Mouse (Mus musculus) c-Kit-positive CD71-positive TER-119-negative erythroid progenitor cells, embryonic 14.5 days (primary cell): ENCODE measurements around the gene B3gat3.

ENCODE experiments used
- DNase-seq: peaks from one replicate; pipeline ENCODE4 v3.0.0-alpha.2; 2013; ENCODE audit warnings: low read depth

Gene B3gat3

GRCm38 (mm10) chr19:8897865-8898495 is 22.2 kb upstream of the B3gat3 start, which contains the start of gene Ganab:
Gene Ganab (plus strand): TSS chr19:8898071.
- peak; percentile 96 for DNase-seq

- no peak for DNase-seq
Observed at GRCm38 (mm10) chr19:8898576-8898975, 21.6 kb upstream of the B3gat3 start.

DNA sequence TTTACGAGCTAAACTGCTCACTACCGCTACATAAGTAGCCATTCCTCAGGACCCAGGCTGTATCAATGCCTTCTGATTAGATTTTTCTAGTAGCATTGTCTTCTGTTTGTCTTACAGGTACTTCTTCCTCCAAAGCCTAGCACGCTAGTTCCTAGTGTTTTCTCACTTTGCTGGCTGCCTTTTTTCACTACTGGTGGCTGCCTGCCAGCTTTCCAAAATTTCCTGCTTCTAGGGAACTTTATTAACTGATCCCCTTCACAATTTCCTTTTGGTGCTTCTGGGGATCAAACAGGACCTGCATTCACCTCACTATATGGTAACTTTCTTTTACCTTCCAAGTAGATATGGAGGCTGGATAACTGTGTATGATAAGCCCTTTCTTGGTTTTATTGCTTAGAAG is 21.1 kb upstream of the B3gat3 start:
- no peak for DNase-seq

DNA sequence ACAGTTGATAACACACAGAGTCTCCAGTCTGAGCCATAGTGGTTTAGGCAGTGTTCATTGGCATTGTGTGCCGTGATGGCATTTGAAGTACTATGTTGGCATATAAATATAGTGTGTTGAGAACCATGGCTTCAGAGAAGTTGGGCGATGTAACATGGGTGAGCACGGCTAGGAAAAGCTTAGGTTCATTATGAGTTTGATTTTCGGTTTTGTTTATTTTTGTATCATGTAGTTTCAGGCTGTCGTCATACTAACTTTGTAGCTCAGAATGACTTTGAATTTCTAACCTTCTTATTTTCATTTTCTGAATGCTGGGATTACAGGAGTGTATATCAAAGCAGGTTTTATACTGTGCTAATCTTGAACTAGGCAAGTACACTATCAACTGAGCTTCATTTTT is 16.8 kb upstream of the B3gat3 start:
- DNase-seq: no peak

- DNase-seq: no peak
Observed at GRCm38 (mm10) chr19:8908531-8908930, 11.6 kb upstream of the B3gat3 start.

GRCm38 (mm10) chr19:8911810-8912209 is 8.4 kb upstream of the B3gat3 start:
- no peak for DNase-seq

- no peak for DNase-seq
Observed at GRCm38 (mm10) chr19:8914212-8914611, 6.0 kb upstream of the B3gat3 start.

GRCm38 (mm10) chr19:8919000-8919399 is 1.2 kb upstream of the B3gat3 start:
- DNase-seq: no peak

DNA sequence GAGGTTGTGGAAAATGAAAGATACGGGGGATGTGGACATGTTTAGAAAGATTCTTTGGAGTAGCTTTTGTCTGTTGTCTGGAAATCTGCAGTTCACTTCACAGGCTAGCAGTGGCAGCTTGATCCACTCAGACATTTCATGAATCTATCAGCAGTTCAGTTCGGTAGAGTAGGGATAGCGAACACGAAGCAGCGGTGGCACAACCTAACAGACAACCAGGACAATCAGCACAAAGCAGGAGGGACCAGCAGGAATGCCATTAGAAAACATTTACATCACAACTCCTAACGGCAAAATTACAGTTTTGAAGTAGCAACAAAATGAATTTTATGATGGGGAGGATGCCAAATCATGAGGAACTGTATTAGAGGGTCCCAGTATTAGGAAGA is 496 bp upstream of the B3gat3 start:
- DNase-seq: no peak

DNA sequence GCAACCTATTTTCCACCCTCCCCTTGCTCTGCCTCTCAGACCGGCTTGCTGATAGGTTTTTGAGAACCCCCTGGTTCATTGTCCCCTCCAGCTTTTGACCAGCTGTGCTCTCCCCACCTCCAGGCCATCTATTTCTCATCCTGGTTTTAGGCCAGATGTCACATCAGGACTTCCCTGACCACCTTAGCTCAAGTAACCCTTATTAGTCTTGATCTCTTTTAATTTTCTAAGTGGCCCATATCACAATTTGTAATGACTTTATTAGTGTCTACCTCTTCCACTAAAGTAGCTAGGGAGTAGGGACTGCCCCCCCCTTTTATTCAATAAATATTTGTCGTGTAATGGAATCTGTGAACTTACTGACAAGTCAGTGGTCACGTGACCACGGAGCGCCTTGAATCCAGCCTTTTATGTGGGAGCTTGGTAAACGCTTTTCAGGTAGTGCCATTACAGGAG is 690 bp downstream of the B3gat3 start:
- DNase-seq: no peak

DNA sequence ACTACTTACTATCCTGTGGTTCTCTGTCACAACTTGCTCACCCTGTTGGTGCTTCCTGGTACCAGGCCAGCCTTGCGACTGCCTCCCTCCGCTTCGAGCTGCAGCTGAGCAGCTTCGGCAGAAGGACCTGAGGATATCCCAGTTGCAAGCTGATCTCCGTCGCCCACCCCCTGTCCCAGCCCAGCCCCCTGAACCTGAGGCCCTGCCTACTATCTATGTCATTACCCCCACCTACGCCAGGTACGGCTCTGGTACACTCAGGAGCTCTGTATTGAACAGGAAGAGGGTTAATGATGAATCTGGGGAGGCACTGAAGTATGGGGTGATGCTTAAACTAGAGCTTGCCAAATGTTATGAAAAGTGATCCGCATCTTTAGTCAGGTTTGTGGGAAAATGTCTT is 1.6 kb downstream of the B3gat3 start:
- no peak for DNase-seq

- DNase-seq: no peak
Observed at GRCm38 (mm10) chr19:8926766-8927165, 6.6 kb downstream of the B3gat3 start.

DNA sequence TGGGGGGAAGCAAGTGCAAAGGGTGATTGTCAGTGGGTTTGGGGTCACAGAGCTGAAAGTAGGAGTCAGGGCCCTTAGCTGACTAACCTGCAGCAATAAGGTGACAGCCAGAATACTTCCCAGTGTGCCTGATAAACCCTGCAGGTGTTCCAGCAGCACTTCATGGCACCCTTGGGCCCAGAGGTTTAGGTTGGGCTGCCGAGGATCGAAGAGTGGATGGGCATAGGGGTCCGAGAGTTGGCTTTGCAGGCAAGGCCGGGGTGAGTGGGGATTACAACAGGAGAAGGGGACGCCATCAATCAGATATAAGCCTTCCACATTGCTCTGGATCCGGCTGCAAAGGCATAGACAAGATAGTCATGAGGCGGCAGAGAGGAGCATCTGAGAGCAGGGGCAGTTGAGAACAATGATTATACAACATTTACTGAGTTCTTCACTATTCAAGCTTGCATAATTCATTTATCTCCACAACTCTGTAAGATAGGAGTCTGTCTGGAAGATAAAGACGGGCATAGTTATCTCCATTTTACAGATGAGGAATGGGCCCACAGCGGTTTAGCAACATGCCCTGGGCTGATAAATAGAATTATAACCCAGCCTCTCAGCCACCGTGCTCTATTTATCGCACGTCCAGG is 7.8 kb downstream of the B3gat3 start:
- no peak for DNase-seq

- DNase-seq: no peak
Observed at GRCm38 (mm10) chr19:8928689-8929223, 8.6 kb downstream of the B3gat3 start.

DNA sequence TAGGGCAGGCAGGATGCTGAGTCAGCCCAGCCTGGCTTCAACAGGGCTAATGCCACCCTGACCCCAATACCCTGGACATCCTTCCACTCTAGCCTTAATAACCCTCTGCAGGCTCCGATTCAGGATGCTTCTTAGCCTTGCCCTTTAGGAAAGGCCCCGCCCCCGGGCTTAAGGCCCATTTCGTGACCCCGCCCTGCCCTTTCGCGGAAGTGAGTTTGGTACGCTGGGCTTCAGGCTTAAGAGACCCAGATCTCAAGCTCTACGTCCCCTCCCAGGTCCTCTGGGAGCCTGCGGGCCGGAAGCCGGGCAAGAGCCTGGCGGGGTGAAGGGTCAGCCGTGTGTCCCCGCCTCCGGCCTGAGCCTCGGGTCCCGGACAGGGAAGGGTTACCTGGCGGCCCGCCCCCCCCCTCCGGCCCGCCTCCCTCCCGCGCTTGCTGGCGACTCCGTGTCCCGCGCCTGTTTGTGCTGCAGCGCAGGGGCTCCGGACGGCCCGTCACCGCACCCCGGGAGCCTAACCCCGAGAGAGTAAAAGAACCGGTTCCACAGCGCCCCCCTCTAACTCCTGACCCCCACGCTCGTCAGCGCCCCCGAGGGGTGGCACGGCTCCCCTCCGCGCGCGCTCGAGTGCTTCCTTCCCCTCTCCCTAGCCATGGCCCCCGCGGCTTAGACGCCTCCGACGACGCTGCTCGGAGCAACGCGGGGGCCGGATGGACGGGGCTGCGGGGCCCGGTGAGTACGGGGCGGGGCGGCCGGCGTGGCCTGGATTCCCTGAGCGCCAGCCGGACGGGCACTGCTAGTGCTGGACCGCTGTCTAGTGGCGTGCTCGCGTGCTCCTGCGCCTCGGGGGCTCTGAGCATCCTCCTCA is 9.3 kb downstream of the B3gat3 start, which contains the start of the genes Rom1 and Eml3:
Rom1 (minus strand) TSS at position 133 of the 865 bp plus-strand sequence.
Eml3 (plus strand) TSS at position 329 of the 865 bp plus-strand sequence.
- DNase-seq: peak; percentile 85

GRCm38 (mm10) chr19:8930117-8930516 is 9.9 kb downstream of the B3gat3 start:
- no peak for DNase-seq

- no peak for DNase-seq
Observed at GRCm38 (mm10) chr19:8930771-8931170, 10.6 kb downstream of the B3gat3 start.

- no peak for DNase-seq
Observed at GRCm38 (mm10) chr19:8936736-8937135, 16.6 kb downstream of the B3gat3 start.

DNA sequence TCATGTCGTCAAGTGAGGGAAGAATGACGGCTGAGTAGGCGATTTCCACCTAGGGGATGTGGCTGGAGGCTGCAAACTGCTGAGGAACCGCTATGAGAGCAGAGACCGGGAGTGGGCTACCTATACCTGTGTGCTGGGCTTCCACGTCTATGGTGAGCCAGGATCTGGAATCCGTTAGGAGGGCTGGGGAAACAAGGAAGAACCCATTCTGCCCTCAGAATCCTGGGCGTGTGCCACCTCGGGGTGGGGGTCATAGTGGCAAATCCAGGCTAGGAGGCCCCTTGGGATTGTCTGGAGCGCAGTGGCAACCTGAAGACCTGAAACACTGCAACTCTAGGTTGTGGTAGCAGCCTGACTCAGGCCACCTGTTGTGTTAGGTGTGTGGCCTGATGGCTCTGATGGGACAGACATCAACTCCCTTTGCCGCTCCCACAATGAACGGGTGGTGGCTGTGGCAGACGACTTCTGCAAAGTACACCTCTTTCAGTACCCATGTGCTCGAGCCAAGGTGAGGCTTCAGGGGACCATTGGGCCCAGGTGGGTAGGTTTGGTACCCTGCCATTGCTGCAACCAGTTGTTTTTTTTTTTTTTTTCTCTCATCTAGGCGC is 20.5 kb downstream of the B3gat3 start:
- DNase-seq: no peak

DNA sequence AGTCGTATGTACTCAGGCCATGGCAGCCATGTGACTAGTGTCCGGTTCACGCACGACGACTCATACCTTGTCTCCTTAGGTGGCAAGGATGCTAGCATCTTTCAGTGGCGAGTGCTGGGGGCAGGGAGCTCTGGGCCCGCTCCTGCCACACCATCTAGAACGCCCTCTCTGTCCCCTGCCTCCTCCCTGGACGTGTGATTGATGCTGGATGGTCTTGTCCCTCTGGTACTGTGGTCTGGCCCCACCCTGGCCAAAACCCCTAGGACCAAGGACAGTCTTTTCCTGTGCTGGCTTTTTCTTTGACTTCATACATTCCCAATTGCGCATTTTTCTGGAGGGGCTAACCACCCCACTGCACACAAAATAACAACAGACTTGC is 21.0 kb downstream of the B3gat3 start:
- no peak for DNase-seq

GRCm38 (mm10) chr19:8941515-8942217 is 21.5 kb downstream of the B3gat3 start, which contains the start of gene Mta2:
Gene Mta2 (plus strand): TSS chr19:8941875.
- peak; percentile 97 for DNase-seq
